Mouse (Mus musculus) heart, adult 2 months (tissue): ENCODE measurements around the gene Otor.

Source experiments
- CTCF ChIP-seq: fragments of 200-600 bp; IDR thresholded peaks from 2 replicates; pipeline ENCODE4 v1.8.1; 2022; ENCODE audit warnings: antibody characterized with exemption, mild to moderate bottlenecking, moderate library complexity
- EP300 ChIP-seq: fragments of 200-500 bp; IDR thresholded peaks from 2 replicates; pipeline ENCODE4 v1.6.1; 2011; ENCODE audit warnings: low read depth, low read length, control low read depth; ENCODE audit not compliant: insufficient read depth

GRCm38 (mm10) chr2:143081693-143082092, 3.4 kb downstream of the Otor start:
- no peak for TF ChIP-seq CTCF
- no peak for TF ChIP-seq EP300
